Mouse (Mus musculus): ENCODE data around the gene Begain.

DNA sequence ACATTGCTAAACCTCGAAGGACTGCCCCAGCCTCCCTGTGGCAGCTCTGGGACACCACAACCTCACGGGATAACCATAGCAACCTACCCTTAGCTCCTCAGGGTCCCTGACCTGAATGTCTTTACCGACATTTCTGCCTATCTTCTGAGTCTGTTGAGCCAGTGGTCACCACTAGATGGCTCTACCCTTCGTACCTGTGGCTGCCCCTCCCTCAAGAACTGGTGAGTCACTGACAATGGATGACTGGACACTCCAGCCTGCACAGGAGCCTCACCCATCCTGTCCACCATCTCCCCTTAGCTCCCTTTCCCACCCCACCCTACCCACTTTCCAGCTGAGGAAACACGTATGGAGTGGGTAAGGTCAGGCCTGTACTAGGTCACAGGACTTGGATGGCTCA is 23.5 kb downstream of the Begain start:
- TF ChIP-seq CTCF (IDR thresholded peaks at IDR 0.05; ENCODE audit: borderline replicate concordance, insufficient read depth, low read depth, low read length) (peak; percentile 42; the same call in 1 of the 2 replicates), POLR2A (IDR thresholded peaks at IDR 0.05; ENCODE audit: borderline replicate concordance, insufficient read depth, low read length) (no peak)

Measured in cerebellum, adult 2 months (tissue).